Mouse (Mus musculus): ENCODE measurements at regions not wholly inside any gene's neighbourhood (a gene's known extent, or its start where the extent isn't known, plus 50 kb on each side); places are given as distances from the start of the nearest gene placed in this dataset.

GRCm38 (mm10) chr3:151332317-151332687 lies 105.4 kb upstream of the Adgrl4 start:
- TF ChIP-seq CTCF (IDR thresholded peaks at IDR 0.05; ENCODE audit: low read depth, low read length): no peak
- TF ChIP-seq EP300 (IDR thresholded peaks at IDR 0.05; ENCODE audit: insufficient read depth, low read depth, low read length): no peak
- TF ChIP-seq POLR2A (IDR thresholded peaks at IDR 0.05; ENCODE audit: insufficient read depth, low read length): no peak
